ENCODE assay signal across 24 mouse cellular contexts in the genomic region with DNA sequence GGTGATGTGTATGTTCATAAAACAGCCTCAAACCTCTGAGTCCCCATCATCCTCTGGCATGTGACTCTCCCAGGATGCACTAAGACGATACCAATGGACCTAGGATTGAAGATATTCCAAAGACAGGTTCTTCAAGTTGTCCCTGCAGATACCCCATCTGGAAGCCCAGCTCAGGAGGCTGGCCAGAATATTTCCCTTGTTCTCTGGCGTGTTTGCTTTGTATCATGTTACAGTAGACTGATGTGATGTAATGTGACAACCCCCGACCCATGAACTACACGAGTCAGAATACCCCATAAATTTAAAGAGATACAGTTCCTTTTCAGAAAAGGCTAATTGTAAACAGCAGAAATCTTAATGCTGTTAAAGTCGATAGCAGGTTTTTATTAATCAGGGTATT.
DNase-seq lines count a peak whose midpoint lies in the region; ATAC-seq and TF ChIP-seq lines count a peak whose summit lies in the region.
"Had no signal": no experiment of that assay in that cellular context is flagged by ENCODE, and none has a peak within 500 bp of the region (broad histone marks: within the 10 kb centered on the region; RNA-seq: fewer than 3 reads in every experiment).

No protein-coding gene starts in this region.

- ATAC-seq in lung, embryonic 14.5 days (ENCODE audit: insufficient read depth) = peak; percentile 62; the same call in 1 of the 2 replicates
- ATAC-seq in forebrain, embryonic 12.5 days (ENCODE audit: low FRiP score) = no peak
- ATAC-seq: forebrain, embryonic 15.5 days; liver, postnatal 0 days; midbrain, embryonic 16.5 days had no signal

- 0 out of 2 replicates have a peak, but pooled peaks cover 8% of the 10 kb centered on the region for H3K27me3 ChIP-seq in heart, embryonic 10.5 days (ENCODE audit: insufficient read depth, poor library complexity, severe bottlenecking)
- H3K27me3 ChIP-seq in lung, embryonic 14.5 days (ENCODE audit: insufficient read depth, low read length) = no peaks in the 10 kb centered on the region
- no peaks in the 10 kb centered on the region for H3K27me3 ChIP-seq in forebrain, embryonic 12.5 days
- H3K27me3 ChIP-seq: embryonic facial prominence, embryonic 13.5 days; forebrain, embryonic 15.5 days; hindbrain, embryonic 15.5 days; megakaryocyte, embryonic 14.5 days had no signal

- H3K36me3 ChIP-seq in heart, embryonic 10.5 days = no peaks in the 10 kb centered on the region
- H3K36me3 ChIP-seq in lung, embryonic 14.5 days (ENCODE audit: insufficient read depth) = no peaks in the 10 kb centered on the region
- no peaks in the 10 kb centered on the region for H3K36me3 ChIP-seq in forebrain, embryonic 12.5 days (replicated peaks)
- H3K36me3 ChIP-seq: embryonic facial prominence, embryonic 13.5 days; forebrain, embryonic 15.5 days; hindbrain, embryonic 15.5 days had no signal

- no peak overlapping the region for H3K4me3 ChIP-seq in heart, embryonic 10.5 days
- H3K4me3 ChIP-seq in lung, embryonic 14.5 days (ENCODE audit: low read depth, low read length) = no peak overlapping the region
- H3K4me3 ChIP-seq in lung, adult 2 months (replicated peaks; ENCODE audit: extremely low read depth, low read depth, low read length) = no peak overlapping the region
- no peak overlapping the region for H3K4me3 ChIP-seq in forebrain, embryonic 12.5 days (replicated peaks)
- H3K4me3 ChIP-seq: embryonic facial prominence, embryonic 13.5 days; forebrain, embryonic 15.5 days; hindbrain, embryonic 15.5 days; megakaryocyte, embryonic 14.5 days; myocyte had no signal

- TF ChIP-seq CTCF in lung, embryonic 14.5 days (IDR thresholded peaks at IDR 0.05; ENCODE audit: low read depth) = no peak
- no peak for TF ChIP-seq CTCF in lung, adult 2 months (IDR thresholded peaks at IDR 0.05; ENCODE audit: insufficient read depth, low read length)

- H3K4me1 ChIP-seq in heart, embryonic 10.5 days = no peaks in the 10 kb centered on the region
- peaks cover 3% of the 10 kb centered on the region for H3K4me1 ChIP-seq in lung, embryonic 14.5 days (ENCODE audit: insufficient read depth)
- no peaks in the 10 kb centered on the region for H3K4me1 ChIP-seq in lung, adult 2 months (ENCODE audit: control insufficient read depth, insufficient read depth, low read length)
- H3K4me1 ChIP-seq in forebrain, embryonic 12.5 days = no peaks in the 10 kb centered on the region
- H3K4me1 ChIP-seq: forebrain, embryonic 15.5 days; hindbrain, embryonic 15.5 days; megakaryocyte, embryonic 14.5 days had no signal

- TF ChIP-seq POLR2A in lung, adult 2 months (IDR thresholded peaks at IDR 0.05; ENCODE audit: borderline replicate concordance, extremely low read depth, low read depth, low read length) = no peak

- no peak overlapping the region for H3K27ac ChIP-seq in heart, embryonic 10.5 days
- no peak overlapping the region for H3K27ac ChIP-seq in lung, embryonic 14.5 days (ENCODE audit: low read depth)
- H3K27ac ChIP-seq in forebrain, embryonic 12.5 days = no peak overlapping the region
- H3K27ac ChIP-seq: embryonic facial prominence, embryonic 13.5 days; forebrain, embryonic 15.5 days; hindbrain, embryonic 15.5 days; stomach, postnatal 0 days had no signal

- H3K9me3 ChIP-seq in heart, embryonic 10.5 days = no peaks in the 10 kb centered on the region
- no peaks in the 10 kb centered on the region for H3K9me3 ChIP-seq in lung, embryonic 14.5 days (ENCODE audit: low read depth, low read length)
- H3K9me3 ChIP-seq in forebrain, embryonic 12.5 days = no peaks in the 10 kb centered on the region
- H3K9me3 ChIP-seq: forebrain, embryonic 15.5 days; hindbrain, embryonic 15.5 days had no signal

- H3K4me2 ChIP-seq in lung, embryonic 14.5 days = no peak overlapping the region
- no peak overlapping the region for H3K4me2 ChIP-seq in forebrain, embryonic 12.5 days
- H3K4me2 ChIP-seq: embryonic facial prominence, embryonic 13.5 days; forebrain, embryonic 15.5 days; hindbrain, embryonic 15.5 days; liver, embryonic 11.5 days had no signal

- DNase-seq in heart, embryonic 10.5 days (ENCODE audit: low spot score) = peak; percentile 66
- no peak for DNase-seq in heart, adult 8-10 months (ENCODE audit: low spot score)
- peak; percentile 59 for DNase-seq in lung, embryonic 14.5 days
- DNase-seq in lung, adult 2 months = no peak
- DNase-seq in embryo, embryonic 11 days = peak; percentile 63
- peak; percentile 55 for DNase-seq in mesoderm, embryonic 11.5 days (ENCODE audit: low read depth, low spot score)
- DNase-seq in layer of hippocampus, postnatal 14 days (ENCODE audit: low spot score in 2 of 2) = no peak
- DNase-seq: adrenal gland, postnatal 14 days; cerebellum, adult 8-10 months; gastrocnemius, postnatal 14 days; heart, adult 18-20 months; heart, postnatal 36 days; kidney, adult 2 months; liver, postnatal 0 days; right cerebral cortex, postnatal 14 days had no signal

- WGBS in heart, embryonic 10.5 days = 53% methylated on average over 5 of the region's 5 CpGs
- 14% methylated on average over 5 of the region's 5 CpGs for WGBS in lung, embryonic 14.5 days
- WGBS in lung, adult 2 months = 31% methylated on average over 5 of the region's 5 CpGs
- 73% methylated on average over 5 of the region's 5 CpGs for WGBS in forebrain, embryonic 12.5 days

- H3K9ac ChIP-seq in lung, embryonic 14.5 days = no peak overlapping the region
- H3K9ac ChIP-seq in forebrain, embryonic 12.5 days = no peak overlapping the region
- H3K9ac ChIP-seq: embryonic facial prominence, embryonic 13.5 days; forebrain, embryonic 15.5 days; hindbrain, embryonic 15.5 days; liver, postnatal 0 days had no signal

Comparison
In these comparisons a context has a peak if more than half of its experiments do, and no peak if none do; other contexts are left out.
1. DNase-seq: peak in heart, embryonic 10.5 days (single experiment), lung, embryonic 14.5 days (single experiment), embryo, embryonic 11 days (single experiment) and mesoderm, embryonic 11.5 days (single experiment); none in heart, adult 8-10 months (single experiment), lung, adult 2 months (single experiment) and layer of hippocampus, postnatal 14 days (0 of 2).